Mouse (Mus musculus) spleen, adult 2 months (tissue): ENCODE measurements around the gene Pepd. TPM values are rescaled to one million over a fixed set of nuclear protein-coding genes. Genes with fewer than 3 reads are reported as not detected.
"Not testable (repeated sequence)": the region's sequence is repeated elsewhere in the genome, so short reads cannot be mapped to it uniquely, and the experiment has no call there.

Experiments used
- DNase-seq, 2 experiments: peaks; one replicate each; pipeline versions ENCODE4 v3.0.0 to v3.0.0-alpha.2; 2012 to 2021; ENCODE audit warnings: low spot score in 2 of 2, low read depth in 1 of 2
- H3K27ac ChIP-seq: fragments of 200-500 bp; 2 replicates; pipeline ENCODE4 v1.5.1; 2012; ENCODE audit warnings: low read length, inconsistent platforms; ENCODE audit not compliant: insufficient read depth
- H3K27me3 ChIP-seq: fragments of 200-500 bp; 2 replicates; pipeline ENCODE4 v1.6.1; 2012; ENCODE audit warnings: mild to moderate bottlenecking, moderate library complexity, low read length, inconsistent platforms; ENCODE audit not compliant: control insufficient read depth, insufficient read depth
- H3K36me3 ChIP-seq: fragments of 200-500 bp; 2 replicates; pipeline ENCODE4 v1.6.1; 2012; ENCODE audit warnings: mild to moderate bottlenecking, low read length, inconsistent platforms; ENCODE audit not compliant: control insufficient read depth, insufficient read depth
- H3K4me1 ChIP-seq: fragments of 200-500 bp; 2 replicates; pipeline ENCODE4 v1.6.1; 2011; ENCODE audit warnings: inconsistent platforms; ENCODE audit not compliant: control insufficient read depth, insufficient read depth, insufficient read length
- H3K4me3 ChIP-seq: fragments of 200-500 bp; 2 replicates; pipeline ENCODE4 v1.5.1; 2011; ENCODE audit warnings: mild to moderate bottlenecking, inconsistent platforms; ENCODE audit not compliant: insufficient read depth, insufficient read length; ENCODE audit errors: extremely low read depth
- CTCF ChIP-seq: fragments of 200-500 bp; IDR thresholded peaks from 2 replicates; pipeline ENCODE4 v1.5.1; 2011; ENCODE audit warnings: mild to moderate bottlenecking, inconsistent platforms; ENCODE audit not compliant: insufficient read depth, insufficient read length, insufficient replicate concordance; ENCODE audit errors: extremely low read depth
- POLR2A ChIP-seq: fragments of 200-500 bp; IDR thresholded peaks from 2 replicates; pipeline ENCODE4 v1.6.1; 2011; ENCODE audit warnings: low read depth, low read length, inconsistent platforms
- WGBS: fragments of 180-500 bp; shearing (Covaris S2); methylation state at CpG from one replicate; pipeline ENCODE4 v1.1.7; 2018; 5-methylcytosine and 5-hydroxymethylcytosine counted together
- polyA plus RNA-seq: library from polyadenylated mRNA; depleted of rRNA; stranded (reverse); fragments of >200 nt; gene quantifications from 2 replicates; pipeline ENCODE4 v1.2.3, GENCODE M21; 2012

Pepd gene
- polyA plus RNA-seq, 1 experiment: 44.0 TPM

GRCm38 (mm10) chr7:34968749-34969433 lies 56.7 kb downstream of the Pepd start:
- Histone ChIP-seq H3K36me3 (0 out of 2 replicates have a peak, but pooled peaks cover 4% of the 10 kb centered on the region), H3K27ac (no peak overlapping the region), H3K4me3 (no peak overlapping the region), H3K4me1 (no peaks in the 10 kb centered on the region), H3K27me3 (no peaks in the 10 kb centered on the region)
- no peak for TF ChIP-seq POLR2A
- TF ChIP-seq CTCF: no peak
- 82% methylated on average over 3 of the region's 3 CpGs for WGBS
- DNase-seq: no peak

GRCm38 (mm10) chr7:34971826-34972225 lies 59.6 kb downstream of the Pepd start:
- H3K4me3 ChIP-seq: no peak overlapping the region
- TF ChIP-seq CTCF (no peak), POLR2A (no peak)
- 97% methylated on average over 10 of the region's 10 CpGs for WGBS
- H3K36me3 ChIP-seq: 0 out of 2 replicates have a peak, but pooled peaks cover 4% of the 10 kb centered on the region
- DNase-seq: no peak
- H3K27me3 ChIP-seq: no peaks in the 10 kb centered on the region
- H3K4me1 ChIP-seq: no peaks in the 10 kb centered on the region
- no peak overlapping the region for H3K27ac ChIP-seq

GRCm38 (mm10) chr7:34972990-34973440 lies 60.8 kb downstream of the Pepd start:
- Histone ChIP-seq H3K4me1 (no peaks in the 10 kb centered on the region), H3K27me3 (no peaks in the 10 kb centered on the region), H3K4me3 (no peak overlapping the region), H3K36me3 (0 out of 2 replicates have a peak, but pooled peaks cover 4% of the 10 kb centered on the region), H3K27ac (no peak overlapping the region)
- no peak for DNase-seq
- TF ChIP-seq POLR2A: no peak
- TF ChIP-seq CTCF: no peak
- 86% methylated on average over 4 of the region's 4 CpGs for WGBS

GRCm38 (mm10) chr7:34973877-34974276 lies 61.7 kb downstream of the Pepd start:
- no peak overlapping the region for H3K27ac ChIP-seq
- WGBS: 100% methylated on average over 3 of the region's 3 CpGs
- TF ChIP-seq POLR2A (no peak), CTCF (no peak)
- no peak for DNase-seq
- H3K27me3 ChIP-seq: no peaks in the 10 kb centered on the region
- 0 out of 2 replicates have a peak, but pooled peaks cover 4% of the 10 kb centered on the region for H3K36me3 ChIP-seq
- no peak overlapping the region for H3K4me3 ChIP-seq
- H3K4me1 ChIP-seq: no peaks in the 10 kb centered on the region

- TF ChIP-seq POLR2A: no peak
- no peak for TF ChIP-seq CTCF
- Histone ChIP-seq H3K4me3 (no peak overlapping the region), H3K27me3 (no peaks in the 10 kb centered on the region), H3K27ac (no peak overlapping the region), H3K36me3 (0 out of 2 replicates have a peak, but pooled peaks cover 1% of the 10 kb centered on the region), H3K4me1 (no peaks in the 10 kb centered on the region)
- 94% methylated on average over 12 of the region's 12 CpGs for WGBS
- DNase-seq: no peak
Measured at GRCm38 (mm10) chr7:34975913-34976312, 63.7 kb downstream of the Pepd start.

GRCm38 (mm10) chr7:34977403-34977802 lies 65.2 kb downstream of the Pepd start:
- H3K4me1 ChIP-seq: no peaks in the 10 kb centered on the region
- no peaks in the 10 kb centered on the region for H3K27me3 ChIP-seq
- H3K27ac ChIP-seq: no peak overlapping the region
- DNase-seq: no peak
- TF ChIP-seq CTCF: no peak
- no peak for TF ChIP-seq POLR2A
- no peak overlapping the region for H3K4me3 ChIP-seq
- 89% methylated on average over 4 of the region's 4 CpGs for WGBS
- H3K36me3 ChIP-seq: no peaks in the 10 kb centered on the region

- no peak for DNase-seq
- no peak overlapping the region for H3K27ac ChIP-seq
- TF ChIP-seq CTCF: no peak
- no peak for TF ChIP-seq POLR2A
- peaks cover 16% of the 10 kb centered on the region; the same call in 1 of the 2 replicates for H3K4me1 ChIP-seq
- H3K27me3 ChIP-seq: no peaks in the 10 kb centered on the region
- H3K4me3 ChIP-seq: no peak overlapping the region
- no peaks in the 10 kb centered on the region for H3K36me3 ChIP-seq
- 96% methylated on average over 10 of the region's 10 CpGs for WGBS
Measured at GRCm38 (mm10) chr7:34981803-34982202, 69.6 kb downstream of the Pepd start.

GRCm38 (mm10) chr7:34982372-34982771 lies 70.2 kb downstream of the Pepd start:
- not testable (repeated sequence) for DNase-seq, H3K27me3 ChIP-seq, H3K4me3 ChIP-seq, H3K36me3 ChIP-seq, H3K27ac ChIP-seq
- peaks cover 16% of the 10 kb centered on the region; the same call in 1 of the 2 replicates for H3K4me1 ChIP-seq
- WGBS: 88% methylated on average over 2 of the region's 2 CpGs
